Mouse (Mus musculus) G1E (cell line): Measurements from ENCODE around the gene Polr2l.

ENCODE experiments used
- CTCF ChIP-seq: IDR thresholded peaks from 2 replicates; pipeline ENCODE4 v1.5.1; 2012; ENCODE audit warnings: low read depth, low read length, inconsistent platforms, mixed read lengths
- GATA1 ChIP-seq: IDR thresholded peaks from 2 replicates; pipeline ENCODE4 v1.6.1; 2012; ENCODE audit warnings: borderline replicate concordance, low read length, inconsistent platforms, mixed read lengths

DNA sequence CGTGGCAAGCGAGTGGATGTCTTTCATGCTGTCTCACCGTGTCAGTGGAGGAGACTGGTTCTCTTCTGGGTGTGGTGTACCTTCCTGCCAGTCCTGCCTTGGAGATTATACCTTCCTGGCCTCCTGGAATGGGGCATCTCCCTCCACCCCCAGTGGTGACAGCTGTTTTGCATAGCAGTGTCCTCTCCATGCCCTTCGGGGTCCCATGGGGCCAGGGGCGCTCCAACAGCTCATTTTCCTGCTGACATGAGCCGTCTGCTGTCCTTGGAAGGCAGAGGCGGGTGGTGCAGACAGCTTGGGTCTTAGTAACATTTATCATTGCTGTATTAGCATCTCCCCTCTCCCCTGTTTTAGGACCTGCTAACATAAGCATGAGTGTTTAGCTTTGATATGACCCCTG lies 12.2 kb upstream of the Polr2l start:
- TF ChIP-seq CTCF = no peak
- TF ChIP-seq GATA1 = no peak
